Mouse (Mus musculus): ENCODE data around the gene Lancl3.

DNA sequence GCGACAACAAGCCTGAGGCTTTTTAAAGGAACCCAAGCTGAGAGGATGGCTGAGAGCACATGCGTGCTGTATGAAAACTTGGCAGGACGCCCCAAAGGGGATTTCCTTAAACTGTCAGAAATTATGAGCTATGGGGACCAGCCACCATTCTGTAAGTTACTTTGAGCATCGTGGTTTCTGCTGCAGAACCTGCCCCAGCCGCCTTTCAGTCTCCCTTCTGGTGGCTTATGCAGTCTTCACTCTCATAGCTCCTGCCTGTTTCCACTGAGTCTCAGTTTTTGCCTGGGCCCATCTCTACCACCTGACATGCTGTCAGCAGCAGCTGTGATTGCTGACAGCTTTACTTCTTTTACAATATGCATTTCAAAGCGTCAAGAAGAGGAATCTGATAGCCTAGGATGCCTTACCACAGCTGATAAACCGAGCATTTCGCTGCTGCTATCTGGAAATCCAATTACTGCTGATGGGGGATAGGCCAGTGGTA, 43.7 kb downstream of the Lancl3 start:
- TF ChIP-seq CTCF (IDR thresholded peaks at IDR 0.05) (no peak), EP300 (IDR thresholded peaks at IDR 0.05; ENCODE audit: insufficient read depth, low read depth, low read length) (no peak)

Measured in heart, adult 2 months (tissue).